Mouse (Mus musculus): ENCODE results near the gene Cntn5.

Gene Cntn5

DNA sequence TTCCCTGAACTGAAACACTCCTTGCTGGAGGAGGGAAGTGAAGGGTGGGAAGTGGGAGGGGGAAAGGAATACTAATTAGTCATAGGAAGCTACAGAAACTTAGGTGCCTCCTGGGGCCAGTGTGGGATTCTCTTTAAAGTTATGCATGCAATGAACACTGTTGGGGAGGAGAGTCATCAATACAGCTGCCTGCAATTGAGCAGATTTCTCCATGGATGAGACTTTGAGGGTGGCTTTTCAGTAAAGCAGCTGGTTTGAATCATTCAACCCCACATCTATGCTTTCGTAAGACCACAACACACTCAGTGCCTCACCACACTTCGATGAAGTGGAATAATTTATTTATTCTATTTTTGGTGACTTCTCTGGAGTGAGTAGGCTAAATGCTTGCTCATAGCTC is 674.9 kb downstream of the Cntn5 start:
- DNase-seq (ENCODE audit: low spot score), result no peak

DNA sequence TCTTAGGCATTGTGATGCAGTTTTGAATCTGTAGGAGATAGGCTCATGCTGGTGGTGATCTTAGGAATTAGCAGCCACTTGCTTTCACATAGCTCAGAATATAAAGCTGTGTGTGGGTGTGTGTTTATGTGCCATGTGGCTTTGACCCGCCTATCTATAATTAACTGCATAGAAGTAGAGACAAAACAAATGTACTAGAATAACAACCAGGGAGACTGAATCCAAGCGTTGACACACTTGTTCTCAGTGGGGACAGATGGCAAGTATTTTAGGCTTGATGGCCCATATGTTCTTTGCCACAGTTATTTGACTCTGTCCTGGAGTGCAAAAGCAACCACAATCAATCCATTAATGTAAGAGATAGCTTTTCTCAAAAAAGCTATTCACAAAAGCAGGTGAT is 678.6 kb downstream of the Cntn5 start:
- DNase-seq (ENCODE audit: low spot score), result no peak

DNA sequence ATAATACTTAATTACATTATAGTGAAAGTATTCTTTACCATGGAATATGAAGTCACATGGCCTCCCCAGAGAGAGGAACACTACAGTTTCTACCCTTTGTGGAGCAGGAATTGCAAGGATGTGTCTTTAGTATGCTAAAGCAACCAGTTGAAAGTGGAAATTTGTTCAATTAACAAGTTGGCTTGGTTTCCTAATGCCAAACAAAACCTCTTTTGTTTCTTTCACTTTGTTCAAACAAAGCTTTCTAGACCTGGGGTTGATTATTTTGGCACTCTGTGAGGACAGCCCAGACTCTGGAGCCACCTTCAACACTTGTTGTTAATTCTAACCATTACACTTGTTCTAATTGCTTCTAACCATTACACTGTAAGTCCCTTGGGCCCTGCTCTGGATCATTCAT is 718.5 kb downstream of the Cntn5 start:
- DNase-seq (ENCODE audit: low spot score), result no peak

DNA sequence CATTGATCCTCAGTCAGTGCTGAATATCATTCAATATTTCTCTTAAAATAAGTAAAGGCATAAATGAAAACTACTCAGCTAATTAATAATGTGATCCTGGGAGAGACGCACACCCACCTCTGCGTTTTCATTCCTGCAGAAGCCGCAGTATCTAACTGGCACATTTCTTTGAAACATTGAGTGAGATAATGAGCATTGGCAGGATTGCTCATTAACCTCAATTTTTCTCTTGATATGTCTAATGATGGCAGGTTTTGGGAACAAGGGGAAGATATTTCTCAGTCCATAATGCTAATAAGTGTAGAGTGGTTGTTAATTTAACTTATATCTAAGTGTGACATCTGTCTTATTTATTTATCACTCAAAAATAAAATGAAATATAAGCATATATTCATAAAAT is 734.0 kb downstream of the Cntn5 start:
- no peak for DNase-seq (ENCODE audit: low spot score)

DNA sequence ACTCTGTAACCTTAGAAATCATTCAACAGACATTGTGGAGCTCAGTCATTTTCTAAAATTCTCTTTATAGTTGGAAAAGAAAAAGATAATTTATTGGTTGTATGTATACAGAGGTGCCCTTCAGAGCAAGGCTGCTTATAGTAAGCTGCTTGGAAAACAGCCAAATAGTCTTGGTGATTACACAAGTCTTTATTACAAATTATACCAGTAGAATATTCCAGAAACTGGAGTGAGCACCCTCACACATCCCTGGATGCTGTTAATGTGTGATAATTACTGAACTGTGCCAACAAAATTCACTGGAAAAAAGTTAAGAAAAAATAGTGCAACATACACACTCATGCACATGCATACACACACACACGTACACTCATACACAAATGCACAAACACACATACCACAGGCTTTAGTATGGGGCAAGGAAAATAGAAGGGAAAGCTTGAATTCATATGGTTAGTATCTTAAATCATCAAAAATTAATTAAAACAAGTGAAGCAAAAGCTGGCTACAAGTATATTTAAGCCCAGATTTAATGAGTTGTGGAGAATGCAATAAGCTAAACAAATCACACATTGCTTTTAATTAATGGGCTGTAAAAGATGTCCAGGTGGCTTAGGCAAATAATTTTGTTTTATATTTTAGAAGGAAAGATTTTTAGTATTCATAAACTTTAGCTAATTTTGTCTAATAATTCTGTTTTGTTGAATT is 783.1 kb downstream of the Cntn5 start:
- no peak for DNase-seq (ENCODE audit: low spot score)

DNA sequence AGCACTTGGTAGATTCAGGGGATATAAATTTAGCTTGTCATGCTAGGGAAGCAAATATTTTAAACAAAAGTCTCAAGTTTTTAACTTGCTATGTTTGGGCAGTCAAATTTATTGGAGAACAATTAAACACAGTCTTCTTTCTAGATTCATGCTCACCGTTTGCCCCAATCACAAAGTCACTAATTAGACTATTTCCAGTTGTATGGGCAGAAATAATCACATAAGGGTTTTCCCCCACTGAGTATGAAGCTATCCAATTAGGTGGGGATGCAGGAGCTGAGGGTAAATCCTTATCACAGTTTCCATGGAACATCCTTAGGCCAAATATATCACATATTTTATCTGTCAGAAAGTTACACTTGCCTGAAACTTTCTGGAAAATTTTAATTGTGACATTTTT is 788.0 kb downstream of the Cntn5 start:
- no peak for DNase-seq (ENCODE audit: low spot score)

DNA sequence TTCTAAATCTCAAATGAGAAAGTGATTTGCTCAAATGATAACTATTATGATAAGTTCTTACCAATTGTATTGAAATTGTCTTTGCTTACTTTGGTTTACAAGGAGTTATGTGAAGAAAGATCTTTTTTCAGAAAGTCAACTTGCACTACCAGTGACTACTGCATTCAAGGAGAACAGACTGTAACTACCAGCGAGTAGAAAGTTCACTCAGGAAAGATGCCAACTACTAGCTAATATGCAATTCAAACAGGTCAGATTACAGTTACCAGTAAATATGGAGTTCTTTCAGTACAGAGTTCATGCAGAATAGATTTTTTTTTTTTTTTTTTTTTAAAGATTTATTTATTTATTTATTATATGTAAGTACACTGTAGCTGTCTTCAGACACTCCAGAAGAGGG is 795.4 kb downstream of the Cntn5 start:
- DNase-seq (ENCODE audit: low spot score), result no peak

DNA sequence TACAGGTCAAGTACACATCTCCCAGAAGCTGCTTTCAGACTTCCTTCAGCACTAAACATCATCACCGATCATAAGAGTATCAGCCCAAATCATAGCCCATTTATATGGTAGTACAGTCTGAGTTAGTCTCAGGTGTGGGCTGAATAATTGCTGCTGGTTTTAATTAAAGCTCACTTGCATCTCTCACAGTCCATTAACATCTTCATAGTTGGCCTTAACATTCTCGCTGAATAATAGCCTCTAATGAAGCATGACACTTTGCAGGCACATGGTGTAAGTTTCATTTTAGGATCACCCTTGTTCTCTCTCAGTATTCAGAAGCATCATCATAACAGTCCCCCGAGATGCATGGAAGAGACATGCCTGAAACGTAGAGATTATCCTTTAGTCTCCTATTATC is 796.7 kb downstream of the Cntn5 start:
- DNase-seq (ENCODE audit: low spot score), result no peak

DNA sequence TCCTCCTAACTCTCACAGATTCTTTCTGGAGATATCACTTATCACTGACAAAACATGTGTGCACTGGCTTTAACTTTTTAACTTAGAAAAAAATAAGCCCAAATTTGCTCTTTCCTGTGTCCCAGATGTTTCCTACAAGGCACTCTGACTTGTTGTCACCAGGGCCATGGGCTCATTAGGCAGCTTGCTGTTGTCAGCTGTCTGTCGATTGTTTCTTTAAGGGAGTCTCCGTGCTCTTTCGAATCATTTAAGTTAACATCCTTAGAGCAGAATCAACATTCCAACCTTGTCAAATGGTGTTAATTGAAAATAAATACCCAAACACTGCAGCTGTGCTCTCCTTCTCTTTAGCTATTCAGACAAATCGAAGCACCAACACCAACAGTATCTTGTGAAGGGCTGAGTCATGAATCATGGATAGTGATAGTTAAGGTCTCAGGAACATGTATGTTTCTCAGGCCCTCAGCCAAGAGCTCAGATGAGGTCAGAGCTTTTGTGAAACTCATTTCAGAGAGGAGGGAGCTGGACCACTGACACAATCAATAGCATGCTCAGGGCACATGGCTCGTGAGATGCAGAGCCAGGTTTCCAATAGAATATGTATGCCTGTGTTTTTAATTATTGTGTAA is 802.6 kb downstream of the Cntn5 start:
- DNase-seq (ENCODE audit: low spot score), result no peak

DNA sequence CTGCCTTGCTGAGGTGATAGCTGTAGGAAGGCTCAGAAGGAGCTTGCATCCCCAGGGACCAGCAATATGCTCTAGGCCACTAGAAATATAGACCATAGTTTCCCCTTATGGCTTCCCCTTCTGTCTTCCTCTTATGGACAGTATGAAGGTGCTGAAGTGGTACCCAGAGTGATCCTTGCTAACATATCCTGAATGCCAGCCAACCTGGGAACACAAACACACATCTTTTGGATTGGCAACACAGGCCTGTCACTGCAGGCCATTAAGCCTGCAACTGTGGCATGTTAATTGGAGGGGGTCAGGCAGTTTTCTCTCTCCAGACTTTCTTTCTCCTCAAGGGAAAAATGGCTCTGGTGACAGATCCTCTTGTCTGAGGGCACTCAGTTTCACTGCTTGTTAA is 828.3 kb downstream of the Cntn5 start:
- no peak for DNase-seq (ENCODE audit: low spot score)

DNA sequence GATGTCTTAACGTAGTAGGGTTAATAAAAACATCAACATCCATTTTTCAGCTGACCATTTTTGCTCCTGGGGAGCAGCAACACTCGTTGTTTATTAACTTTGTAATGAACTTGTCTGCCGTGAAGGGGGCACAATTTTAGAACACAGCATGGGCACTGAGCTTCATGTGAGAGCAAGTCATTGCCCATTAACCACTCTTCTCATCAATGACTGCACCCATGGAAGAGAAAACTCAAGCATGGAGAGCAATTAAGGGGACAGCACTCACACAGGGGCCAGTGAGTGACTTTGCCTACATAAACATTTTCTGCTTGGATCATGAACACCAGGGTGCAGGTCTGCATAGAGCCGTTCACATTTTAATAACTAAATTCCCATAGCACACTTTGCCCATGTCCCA is 831.2 kb downstream of the Cntn5 start:
- no peak for DNase-seq (ENCODE audit: low spot score)

DNA sequence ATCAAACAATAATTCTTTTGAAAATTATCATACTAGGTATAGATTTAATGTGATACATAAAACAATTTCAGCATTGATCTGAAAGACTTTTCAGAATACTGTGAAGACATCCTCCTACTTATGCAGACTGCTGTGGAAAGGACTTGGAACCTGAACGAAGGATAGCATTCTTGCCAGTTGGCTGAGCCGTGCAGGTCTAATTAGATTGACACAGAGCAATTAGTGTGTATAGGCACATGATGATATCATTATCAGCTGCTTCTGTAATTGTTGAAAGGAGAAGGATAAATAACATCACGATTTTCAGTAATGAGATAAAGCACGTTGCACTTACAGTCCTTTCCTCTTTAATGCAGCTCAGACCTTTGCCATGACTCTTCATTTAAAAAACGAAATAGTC is 831.7 kb downstream of the Cntn5 start:
- DNase-seq (ENCODE audit: low spot score), result no peak

DNA sequence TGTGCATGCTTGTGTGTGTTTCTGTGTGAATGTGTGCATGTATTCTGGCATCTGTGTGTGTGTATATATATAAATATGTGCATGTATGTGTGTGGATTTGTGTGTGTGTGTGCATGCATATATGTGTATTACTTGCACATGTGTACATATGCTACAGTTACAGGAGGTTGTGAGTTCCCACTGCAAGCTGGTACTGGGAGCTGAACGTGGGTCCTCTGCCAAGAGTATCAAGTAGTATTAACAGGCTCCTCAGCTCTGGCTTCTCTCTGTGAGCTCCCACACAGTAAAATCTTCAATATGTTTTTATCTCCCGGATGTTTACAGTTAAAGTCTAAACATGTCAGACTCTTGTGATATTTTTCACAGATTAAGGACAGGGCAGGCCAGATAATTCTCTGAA is 833.3 kb downstream of the Cntn5 start:
- DNase-seq (ENCODE audit: low spot score), result no peak

DNA sequence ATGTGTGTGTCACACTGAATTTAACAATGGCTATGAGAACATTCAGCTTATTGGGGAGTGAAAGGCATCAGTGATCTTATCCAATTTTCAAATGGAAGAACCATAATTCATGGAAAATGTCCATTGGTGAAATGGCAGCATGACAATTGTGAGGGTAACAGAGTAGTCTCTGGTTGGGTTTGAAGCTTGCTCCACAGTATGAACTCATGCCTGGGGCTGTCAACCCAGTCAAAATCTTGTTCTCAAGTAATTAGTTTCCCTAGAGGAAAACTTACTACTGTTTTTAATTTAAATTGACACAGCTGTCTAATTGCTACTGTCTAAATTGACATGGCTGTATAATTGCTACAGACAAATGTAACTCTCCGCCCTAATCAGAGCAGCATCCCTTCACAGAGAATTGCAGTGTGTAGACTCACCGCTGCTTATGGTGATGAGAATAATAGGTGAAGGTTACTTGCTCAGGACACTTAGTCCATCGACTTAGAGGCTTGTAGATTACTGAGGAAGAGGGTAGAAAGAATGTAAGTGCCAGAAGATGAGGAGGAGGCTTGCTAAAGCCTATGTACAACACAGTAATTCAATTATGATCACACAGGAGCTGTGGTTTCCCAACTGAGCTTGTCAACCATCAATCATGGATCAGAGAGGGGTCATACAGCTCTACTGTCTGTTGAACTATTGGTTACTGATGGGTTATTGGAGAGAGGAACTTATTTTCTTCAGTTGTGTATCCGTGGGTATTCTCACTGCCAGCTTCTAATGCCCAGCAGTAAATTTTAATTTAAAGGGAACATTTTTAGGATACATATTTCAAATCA is 859.4 kb downstream of the Cntn5 start:
- no peak for DNase-seq (ENCODE audit: low spot score)

DNA sequence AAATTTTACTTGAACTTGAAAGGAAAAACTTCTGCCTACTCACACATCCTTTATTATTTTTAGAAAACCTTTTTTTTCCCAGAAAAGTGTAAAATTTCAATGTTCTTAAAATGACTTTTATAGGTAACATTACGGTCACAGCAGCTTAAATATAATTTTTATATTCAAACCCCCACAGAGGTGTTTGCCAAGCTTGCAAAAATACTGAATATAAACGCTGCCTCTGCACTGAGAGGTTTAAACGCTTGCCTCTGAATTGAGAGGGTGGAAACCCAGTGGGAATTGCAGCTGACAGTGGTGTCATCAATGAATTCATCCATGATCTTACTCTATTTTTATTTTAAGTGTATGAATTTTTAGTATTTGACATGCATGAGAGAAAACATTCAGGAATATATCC is 861.6 kb downstream of the Cntn5 start:
- DNase-seq (ENCODE audit: low spot score), result no peak

DNA sequence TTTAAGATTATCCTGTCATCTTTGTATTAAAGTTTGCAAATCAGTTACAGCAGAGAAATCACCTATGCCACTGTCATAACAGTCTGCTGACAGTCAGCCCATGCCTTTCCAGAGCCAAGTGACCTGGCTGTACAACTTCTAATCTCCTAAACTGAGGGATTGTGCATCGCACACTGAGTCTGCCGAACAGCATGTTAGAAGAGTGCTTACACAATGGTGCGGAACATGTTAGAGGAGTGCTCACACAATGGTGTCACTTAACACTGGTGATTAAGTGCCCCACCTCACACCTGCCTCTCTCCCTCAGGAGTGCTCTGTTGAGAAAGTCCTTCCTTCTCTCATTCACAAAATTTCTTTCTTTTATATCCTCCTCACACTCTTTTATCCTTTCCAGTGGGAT is 889.4 kb downstream of the Cntn5 start:
- DNase-seq (ENCODE audit: low spot score), result no peak

DNA sequence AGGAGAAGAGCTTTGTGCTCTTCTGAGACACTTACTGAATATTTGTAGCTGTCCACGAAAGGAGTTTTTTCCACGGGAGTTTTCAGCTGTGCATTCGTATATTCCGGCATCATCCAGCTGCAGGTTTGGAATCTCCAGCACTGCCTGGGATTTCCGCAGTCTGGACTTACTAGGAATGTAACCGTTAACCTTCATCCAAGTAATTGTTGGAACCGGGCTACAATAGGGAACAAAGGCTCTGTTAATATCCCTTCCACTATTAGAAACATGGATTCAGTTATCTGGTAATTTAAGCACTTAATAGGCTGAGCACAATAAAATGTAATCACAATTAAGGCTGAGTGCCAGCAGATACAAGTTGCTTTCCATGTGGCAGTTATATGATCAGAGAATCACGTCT is 920.5 kb downstream of the Cntn5 start:
- DNase-seq (ENCODE audit: low spot score), result no peak

DNA sequence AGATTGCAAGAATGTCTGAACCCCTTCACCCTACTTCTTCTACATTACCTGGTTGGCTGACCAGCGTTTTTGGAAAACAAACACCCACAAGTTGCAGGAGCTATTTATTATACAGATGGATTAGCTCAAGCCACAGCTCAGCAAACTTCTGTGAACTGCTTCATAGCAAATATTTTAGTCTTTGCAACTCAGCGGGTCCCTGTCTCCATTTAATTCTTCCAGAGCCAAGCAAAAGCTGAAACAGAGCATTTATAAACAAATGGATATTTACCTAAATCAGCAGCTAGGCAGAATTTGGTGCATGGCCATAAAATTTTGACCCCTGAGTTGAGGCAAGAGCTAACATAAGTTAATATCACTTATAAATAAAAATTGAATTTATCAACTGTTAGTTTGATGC is 921.4 kb downstream of the Cntn5 start:
- DNase-seq (ENCODE audit: low spot score), result no peak

DNA sequence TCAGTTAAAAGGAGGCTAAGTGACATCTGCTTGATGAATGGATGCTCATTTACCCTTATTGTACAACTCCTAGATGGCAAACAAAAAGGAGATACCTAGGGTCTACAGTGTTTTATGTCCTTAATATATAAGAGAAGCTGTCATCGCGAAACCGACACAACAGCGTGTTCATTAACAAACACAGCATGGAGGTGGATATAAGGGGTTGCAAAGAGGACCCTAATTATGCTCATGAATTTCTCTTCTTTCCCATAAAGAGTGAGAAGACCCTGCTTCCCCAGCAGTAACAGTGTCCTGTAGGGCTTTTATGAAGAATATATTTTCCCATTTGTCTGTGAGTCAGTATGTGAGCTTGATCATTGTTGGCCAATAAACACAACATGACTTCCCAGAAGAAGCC is 939.2 kb downstream of the Cntn5 start:
- DNase-seq (ENCODE audit: low spot score), result no peak

DNA sequence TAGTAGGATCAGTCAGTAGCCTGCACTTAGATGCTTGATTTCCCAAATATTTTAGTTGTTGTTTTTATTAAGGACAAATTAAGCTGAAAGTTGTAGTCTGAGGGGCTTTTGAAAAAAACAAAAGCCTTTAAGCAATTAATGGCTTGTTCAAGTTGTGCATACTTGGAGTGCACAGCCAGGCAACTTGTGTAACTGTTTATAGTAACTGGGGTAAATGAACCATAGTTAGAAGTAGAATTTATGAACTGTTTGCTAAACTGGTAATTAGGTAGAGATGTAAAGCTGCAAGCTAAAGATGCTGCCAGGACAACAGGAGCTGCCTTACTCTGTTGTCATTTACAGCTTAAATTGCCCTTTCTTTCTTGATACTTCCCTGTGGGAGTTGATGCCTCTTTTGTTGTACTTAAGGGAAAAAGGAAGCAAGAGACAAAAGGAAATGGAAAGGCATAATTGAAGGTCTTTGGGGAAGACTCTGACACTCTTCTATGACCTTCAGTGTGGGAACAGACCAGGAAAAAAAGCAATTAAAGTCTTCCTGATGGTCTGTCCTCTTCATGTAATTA is 943.9 kb downstream of the Cntn5 start:
- DNase-seq (ENCODE audit: low spot score), result no peak

DNA sequence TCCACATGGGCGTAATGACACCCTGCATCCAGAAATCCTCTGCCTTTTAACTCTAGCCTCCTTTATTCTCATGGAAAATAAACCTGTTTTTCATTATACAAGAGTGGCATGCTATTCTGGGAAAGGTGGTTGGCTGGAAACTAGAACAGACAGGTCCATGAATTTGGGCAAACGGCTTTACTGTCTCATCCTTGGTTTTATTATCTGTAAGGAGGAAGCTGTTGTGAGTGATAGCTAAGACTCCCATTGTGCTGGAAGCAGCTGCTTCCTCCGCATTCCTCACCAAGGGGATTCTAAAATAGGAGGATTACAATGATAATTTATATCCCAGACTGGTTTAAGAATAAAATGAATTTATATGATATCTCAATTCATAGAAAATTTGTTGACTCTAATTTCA is 955.2 kb downstream of the Cntn5 start:
- no peak for DNase-seq (ENCODE audit: low spot score)

DNA sequence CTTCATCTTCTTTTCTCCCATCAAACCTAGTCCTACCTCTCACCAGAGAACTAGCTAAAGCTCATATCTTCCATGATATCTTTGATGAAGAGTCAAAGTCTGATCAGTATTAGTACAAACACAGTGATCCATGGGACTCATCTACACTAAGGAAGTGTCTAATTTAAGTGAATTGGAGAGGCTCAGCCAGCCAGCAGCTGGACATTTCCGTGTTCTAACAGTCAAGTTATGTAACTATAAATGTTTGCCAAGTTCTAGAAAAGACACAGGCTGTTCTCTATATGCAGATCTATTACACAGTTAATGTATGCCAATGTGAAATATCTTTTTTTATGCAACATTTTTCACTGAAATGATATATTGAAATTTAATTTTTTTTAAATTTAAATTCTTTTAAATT is 959.7 kb downstream of the Cntn5 start:
- DNase-seq (ENCODE audit: low spot score), result no peak
